Mouse (Mus musculus) heart, postnatal 0 days (tissue): ENCODE data around the gene Trappc6a. TPM values are rescaled to one million over a fixed set of nuclear protein-coding genes. Genes with fewer than 3 reads are reported as not detected.
A peak's percentile ranks its signal among the peaks of the same experiment; 100 is the strongest.

Source experiments
- ATAC-seq: fragments of 200-750 bp; cut with Nextera tagmentation; 2 replicates; pipeline ENCODE4 v1.8.0; 2017; ENCODE audit warnings: low read depth, moderate number of reproducible peaks, moderate library complexity; ENCODE audit not compliant: insufficient read depth
- DNase-seq: peaks from one replicate; pipeline ENCODE4 v3.0.0-alpha.2; 2016; ENCODE audit warnings: low spot score
- H3K27ac ChIP-seq: fragments of 300-500 bp; sonication (generic); 2 replicates; pipeline ENCODE4 v1.5.1; 2014; ENCODE audit warnings: low read depth, mild to moderate bottlenecking
- H3K27me3 ChIP-seq: fragments of 300-500 bp; sonication (generic); 2 replicates; pipeline ENCODE4 v1.6.1; 2014; ENCODE audit warnings: low read length, mixed read lengths; ENCODE audit not compliant: control insufficient read depth, insufficient read depth
- H3K36me3 ChIP-seq: fragments of 300-500 bp; sonication (generic); replicated peaks from 2 replicates; pipeline ENCODE4 v1.6.1; 2014; ENCODE audit warnings: low read length, mixed read lengths; ENCODE audit not compliant: control insufficient read depth, insufficient read depth
- H3K4me1 ChIP-seq: fragments of 300-500 bp; sonication (generic); 2 replicates; pipeline ENCODE4 v1.6.1; 2014; ENCODE audit warnings: antibody characterized with exemption; ENCODE audit not compliant: control insufficient read depth, insufficient read depth
- H3K4me2 ChIP-seq: fragments of 300-500 bp; sonication (generic); 2 replicates; pipeline ENCODE4 v1.6.1; 2014; ENCODE audit warnings: low read depth, mild to moderate bottlenecking, low read length, moderate library complexity
- H3K4me3 ChIP-seq: fragments of 300-500 bp; sonication (generic); 2 replicates; pipeline ENCODE4 v1.5.1; 2014; ENCODE audit warnings: low read depth, low read length
- H3K9ac ChIP-seq: fragments of 300-500 bp; sonication (generic); replicated peaks from 2 replicates; pipeline ENCODE4 v1.6.1; 2014; ENCODE audit warnings: low read depth, low read length, mixed read lengths
- H3K9me3 ChIP-seq: fragments of 300-500 bp; sonication (generic); replicated peaks from 2 replicates; pipeline ENCODE4 v1.6.1; 2016; ENCODE audit warnings: low read length; ENCODE audit not compliant: control insufficient read depth
- CTCF ChIP-seq: IDR thresholded peaks from 2 replicates; pipeline ENCODE4 v1.5.1; 2016; ENCODE audit warnings: antibody characterized with exemption, control low read depth, low read depth
- EP300 ChIP-seq: IDR thresholded peaks from 2 replicates; pipeline ENCODE4 v1.6.1; 2016; ENCODE audit warnings: antibody characterized with exemption, low read depth
- WGBS: fragments of 180-500 bp; shearing (Covaris S2); extraction: QIAGEN DNeasy Blood & Tissue Kit; methylation state at CpG from one replicate; pipeline ENCODE4 v1.1.7; 2014; 5-methylcytosine and 5-hydroxymethylcytosine counted together
- polyA plus RNA-seq: library from polyadenylated mRNA; unstranded; fragments of >200 nt; fragmentation: Nextera tagmentation; extraction: Ambion mirVana; gene quantifications from 2 replicates; pipeline ENCODE4 v1.2.1, GENCODE M21; 2015
- total RNA-seq: library from RNA; depleted of rRNA; stranded (reverse); fragments of >200 nt; gene quantifications from 2 replicates; pipeline ENCODE4 v1.2.3, GENCODE M21; 2014; ENCODE audit warnings: low replicate concordance

Gene Trappc6a
- total and polyA plus RNA-seq, 2 experiments from 2014 or later: 65.1 to 79.5 TPM

DNA sequence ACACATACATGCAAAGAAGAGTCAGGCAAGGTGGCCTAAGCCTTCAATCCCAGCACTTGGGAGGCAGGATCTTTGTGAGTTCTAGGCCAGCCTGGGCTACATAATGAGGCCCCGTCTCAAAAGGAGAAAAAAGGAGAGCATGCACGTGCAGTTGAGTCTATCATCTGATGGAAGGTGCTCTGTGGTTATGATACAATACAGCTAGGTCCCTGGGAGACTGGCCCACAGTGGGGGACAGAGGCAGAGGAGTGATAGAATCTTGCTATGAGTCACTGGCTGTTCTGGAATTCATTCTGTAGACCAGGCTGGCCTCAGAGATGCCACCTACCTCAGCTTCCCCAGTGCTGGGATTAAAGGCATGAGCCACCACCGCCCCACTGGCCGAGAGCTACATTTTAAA is 45.8 kb upstream of the Trappc6a start:
- WGBS: 71% methylated on average over 4 of the region's 4 CpGs
- Histone ChIP-seq H3K4me2 (no peak overlapping the region), H3K36me3 (no peaks in the 10 kb centered on the region), H3K9me3 (no peaks in the 10 kb centered on the region), H3K27ac (no peak overlapping the region), H3K9ac (no peak overlapping the region), H3K4me1 (peaks cover 3% of the 10 kb centered on the region), H3K27me3 (peaks cover 16% of the 10 kb centered on the region), H3K4me3 (no peak overlapping the region)
- no peak for TF ChIP-seq EP300
- TF ChIP-seq CTCF: no peak
- DNase-seq (no peak), ATAC-seq (no peak)

DNA sequence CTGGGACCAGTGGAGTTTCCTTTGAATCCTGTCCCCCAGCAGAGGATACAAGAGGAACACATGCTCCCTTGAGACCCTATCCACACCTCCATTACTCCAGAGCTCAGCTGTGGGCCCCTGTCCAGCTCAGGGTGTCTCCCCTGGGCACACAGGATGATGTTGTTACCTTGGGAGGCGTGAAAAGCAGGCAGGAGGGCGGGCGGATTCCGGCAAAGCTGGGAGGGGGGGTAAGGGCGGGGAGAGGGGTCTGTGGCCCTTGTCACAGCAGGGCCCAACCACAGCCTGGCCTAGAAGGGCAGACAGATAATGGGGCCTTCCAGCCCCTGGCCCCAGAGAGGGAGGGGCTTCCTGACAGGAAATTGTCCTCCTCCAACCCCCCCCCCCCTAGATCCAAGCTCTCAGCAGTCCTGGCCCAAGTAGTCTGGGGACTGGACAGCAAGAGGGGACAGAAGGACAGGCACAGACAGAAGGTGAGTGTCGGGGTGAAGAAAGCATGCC is 45.3 kb upstream of the Trappc6a start, which contains the start of gene Exoc3l2:
Gene Exoc3l2, plus strand, starts transcription at position 448 of the 498 bp plus-strand sequence.
- WGBS: 31% methylated on average over 6 of the region's 6 CpGs
- TF ChIP-seq CTCF (no peak), EP300 (no peak)
- DNase-seq: no peak

DNA sequence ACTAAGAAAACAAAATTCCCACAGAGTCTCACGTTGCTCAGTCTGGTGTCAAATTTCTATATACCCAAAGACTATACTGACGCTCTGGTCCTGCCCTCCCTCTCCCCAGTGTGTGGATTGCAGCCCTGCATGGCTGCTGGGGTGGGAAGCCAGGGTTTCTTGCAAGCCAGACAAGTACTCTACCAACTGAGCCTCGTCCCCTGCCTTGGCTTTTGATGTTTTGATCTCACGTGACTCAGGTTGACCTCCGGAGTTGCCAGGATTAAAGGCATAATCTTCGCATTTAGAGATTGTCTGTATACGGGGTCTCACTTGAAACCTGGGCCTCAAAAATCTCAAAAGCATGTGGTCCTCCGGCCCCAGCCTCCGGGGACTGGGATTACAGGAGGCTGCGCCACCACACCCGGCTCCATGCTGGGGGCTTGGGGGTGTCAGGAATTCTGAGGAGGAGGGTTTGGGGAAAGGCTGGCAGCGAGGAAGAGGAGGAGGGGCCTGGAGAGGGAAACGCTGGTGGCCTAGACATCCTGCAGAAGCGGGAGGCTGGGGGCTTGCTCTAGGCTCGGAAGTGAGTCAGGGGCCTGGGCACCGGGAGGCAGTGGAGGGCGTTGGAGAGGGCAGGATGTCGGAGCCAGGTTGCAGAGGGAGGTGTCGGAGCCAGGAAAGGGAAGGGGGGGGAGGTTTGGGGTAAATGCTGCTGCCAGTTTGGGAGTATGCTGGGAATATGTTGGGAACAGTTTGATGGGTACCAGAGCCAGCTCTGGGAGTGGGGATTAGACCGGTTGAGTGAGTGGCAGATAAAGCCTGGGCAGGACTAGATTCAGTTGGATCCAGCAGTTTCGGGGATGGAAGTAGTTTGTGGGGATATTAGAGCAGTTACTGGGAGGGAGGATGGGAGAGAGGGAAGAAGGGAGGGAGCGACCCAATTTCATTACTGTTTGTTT is 43.6 kb upstream of the Trappc6a start:
- Histone ChIP-seq H3K4me3 (no peak overlapping the region), H3K4me1 (no peaks in the 10 kb centered on the region), H3K9ac (no peak overlapping the region), H3K4me2 (0 out of 2 replicates have a peak overlapping the region, but pooled peaks have one; percentile 22), H3K9me3 (no peaks in the 10 kb centered on the region), H3K27ac (no peak overlapping the region), H3K27me3 (peaks cover 25% of the 10 kb centered on the region), H3K36me3 (no peaks in the 10 kb centered on the region)
- no peak for DNase-seq
- 20% methylated on average over 22 of the region's 22 CpGs for WGBS
- ATAC-seq: peak; percentile 36; the same call in 1 of the 2 replicates
- no peak for TF ChIP-seq EP300
- no peak for TF ChIP-seq CTCF

More for the DNA sequence above, 45.3 kb upstream of the Trappc6a start, which contains the start of gene Exoc3l2:
- Histone ChIP-seq H3K27ac (no peak within 1 kb of the TSS), H3K27me3 (peaks cover 18% of the 10 kb centered on the region), H3K36me3 (no peaks in the 10 kb centered on the region), H3K4me2 (0 out of 2 replicates have a peak within 1 kb of the TSS, but pooled peaks have one; percentile 8), H3K9me3 (no peaks in the 10 kb centered on the region), H3K4me3 (no peak within 1 kb of the TSS), H3K9ac (no peak within 1 kb of the TSS), H3K4me1 (no peaks in the 10 kb centered on the region)
- no peak for ATAC-seq

DNA sequence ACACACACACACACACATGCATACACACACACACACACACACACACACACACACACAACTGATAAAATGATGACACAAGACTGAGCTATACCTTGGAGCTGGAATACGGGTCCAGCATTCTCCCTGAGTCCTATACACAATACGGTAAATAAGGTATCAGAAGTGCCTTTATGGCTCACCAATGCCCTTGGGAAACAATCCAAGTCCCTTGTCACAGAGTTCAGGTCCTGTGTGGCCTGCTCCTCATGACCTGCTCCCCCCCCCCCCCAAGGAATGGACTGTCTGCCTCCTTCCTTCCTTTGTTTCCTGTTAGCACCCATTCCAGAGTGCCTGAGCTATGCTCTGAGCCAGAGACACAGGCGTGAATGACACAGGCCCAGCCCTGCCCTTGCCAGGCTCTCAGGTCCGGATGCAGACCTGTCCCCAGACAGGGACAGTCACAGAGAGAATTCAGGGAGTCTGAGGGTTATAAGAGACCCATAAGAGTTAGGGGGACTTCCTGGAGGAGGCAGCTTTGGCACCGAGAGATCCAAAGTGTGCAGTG is 41.5 kb upstream of the Trappc6a start:
- H3K9ac ChIP-seq: no peak overlapping the region
- no peaks in the 10 kb centered on the region for H3K9me3 ChIP-seq
- H3K4me2 ChIP-seq: no peak overlapping the region
- ATAC-seq (0 out of 2 replicates have a peak, but pooled peaks have one; percentile 8), DNase-seq (no peak)
- H3K27ac ChIP-seq: no peak overlapping the region
- H3K4me3 ChIP-seq: no peak overlapping the region
- H3K27me3 ChIP-seq: peaks cover 42% of the 10 kb centered on the region
- H3K4me1 ChIP-seq: no peaks in the 10 kb centered on the region
- TF ChIP-seq CTCF (no peak), EP300 (no peak)
- WGBS: 46% methylated on average over 5 of the region's 5 CpGs
- no peaks in the 10 kb centered on the region for H3K36me3 ChIP-seq

DNA sequence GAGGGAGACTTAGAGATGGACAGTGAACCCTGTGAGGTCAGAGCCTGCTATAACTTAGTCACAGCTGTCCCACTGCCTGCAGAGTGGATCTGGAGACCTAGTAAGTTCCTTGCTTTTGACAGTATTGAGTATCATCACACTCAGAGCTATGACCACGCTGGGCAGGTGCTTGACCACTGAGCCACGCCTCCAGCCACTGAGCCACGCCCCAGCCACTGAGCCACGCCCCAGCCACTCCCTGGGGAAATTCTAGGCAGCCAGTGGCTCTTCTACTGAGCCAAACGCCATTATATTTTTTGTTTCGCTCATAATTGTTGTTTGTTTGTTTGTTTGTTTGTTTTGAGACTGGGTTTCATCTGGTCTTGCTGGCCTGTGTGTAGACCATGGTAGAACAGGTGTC is 40.6 kb upstream of the Trappc6a start:
- no peak for TF ChIP-seq EP300
- no peak for TF ChIP-seq CTCF
- Histone ChIP-seq H3K9me3 (no peaks in the 10 kb centered on the region), H3K27ac (no peak overlapping the region), H3K27me3 (peaks cover 49% of the 10 kb centered on the region), H3K36me3 (no peaks in the 10 kb centered on the region), H3K9ac (no peak overlapping the region), H3K4me1 (no peaks in the 10 kb centered on the region), H3K4me3 (no peak overlapping the region), H3K4me2 (no peak overlapping the region)
- 37% methylated on average over 6 of the region's 6 CpGs for WGBS
- no peak for DNase-seq
- ATAC-seq: no peak
